Comparison of ENCODE assay signal across 8 mouse cellular contexts in genomic region chr7:134937927-134938609, GRCm38 (mm10). TPM values are rescaled to one million over a fixed set of nuclear protein-coding genes. Genes with fewer than 3 reads are reported as not detected.
A peak's percentile ranks its signal among the peaks of the same experiment; 100 is the strongest.
DNase-seq lines count a peak whose midpoint lies in the region; ATAC-seq and TF ChIP-seq lines count a peak whose summit lies in the region.

Fam196a (minus strand) TSS chr7:134938430.

- WGBS in forebrain, embryonic 13.5 days, result under 1% methylated on average over 39 of the region's 71 CpGs
- WGBS in hindbrain, embryonic 13.5 days, result 1% methylated on average over 45 of the region's 71 CpGs

- H3K36me3 ChIP-seq in E14TG2a.4 (ENCODE audit: insufficient read depth, low read length), result no peaks in the 10 kb centered on the region
- no peaks in the 10 kb centered on the region for H3K36me3 ChIP-seq in forebrain, embryonic 13.5 days (ENCODE audit: poor library complexity, severe bottlenecking)
- no peaks in the 10 kb centered on the region for H3K36me3 ChIP-seq in hindbrain, embryonic 13.5 days

- peaks cover 28% of the 10 kb centered on the region for H3K4me1 ChIP-seq in E14TG2a.4 (replicated peaks; ENCODE audit: low read depth, low read length)
- H3K4me1 ChIP-seq in bone marrow macrophage, adult 2 months (ENCODE audit: control insufficient read depth, insufficient read depth, low read length), result no peaks in the 10 kb centered on the region; the same call in none of the 2 replicates
- H3K4me1 ChIP-seq in forebrain, embryonic 13.5 days, result peaks cover 21% of the 10 kb centered on the region
- H3K4me1 ChIP-seq in hindbrain, embryonic 13.5 days (replicated peaks), result peaks cover 32% of the 10 kb centered on the region

- H3K27ac ChIP-seq in bone marrow macrophage, adult 2 months (ENCODE audit: insufficient read depth, low read depth, low read length), result no peak within 1 kb of the TSS
- peak within 1 kb of the TSS; percentile 40 for H3K27ac ChIP-seq in forebrain, embryonic 13.5 days
- peak within 1 kb of the TSS; percentile 83 for H3K27ac ChIP-seq in hindbrain, embryonic 13.5 days

- peak; percentile 61 to 74 for DNase-seq in left cerebral cortex, adult 8-10 months (ENCODE audit: low spot score in 2 of 2)
- DNase-seq in lung, postnatal 14 days, result peak; percentile 44
- peak; percentile 79 to 84 for DNase-seq in right cerebral cortex, adult 2 months (ENCODE audit: low spot score in 2 of 2)
- DNase-seq in thymus, postnatal 36 days, result no peak

- H3K9ac ChIP-seq in forebrain, embryonic 13.5 days, result peak within 1 kb of the TSS; percentile 74
- H3K9ac ChIP-seq in hindbrain, embryonic 13.5 days, result peak within 1 kb of the TSS; percentile 82

- H3K4me2 ChIP-seq in forebrain, embryonic 13.5 days, result peak within 1 kb of the TSS; percentile 95
- peak within 1 kb of the TSS; percentile 94 for H3K4me2 ChIP-seq in hindbrain, embryonic 13.5 days

- H3K27me3 ChIP-seq in E14TG2a.4 (ENCODE audit: insufficient read depth, low read length), result peaks cover 37% of the 10 kb centered on the region
- H3K27me3 ChIP-seq in forebrain, embryonic 13.5 days, result peaks cover 32% of the 10 kb centered on the region
- H3K27me3 ChIP-seq in hindbrain, embryonic 13.5 days, result peaks cover 47% of the 10 kb centered on the region

- no peaks in the 10 kb centered on the region for H3K9me3 ChIP-seq in E14TG2a.4 (ENCODE audit: low read length)
- H3K9me3 ChIP-seq in forebrain, embryonic 13.5 days (replicated peaks), result no peaks in the 10 kb centered on the region
- H3K9me3 ChIP-seq in hindbrain, embryonic 13.5 days, result no peaks in the 10 kb centered on the region

- peak; percentile 87 for ATAC-seq in forebrain, embryonic 13.5 days
- ATAC-seq in hindbrain, embryonic 13.5 days (ENCODE audit: low FRiP score), result peak; percentile 91

- TF ChIP-seq POLR2A in bone marrow macrophage, adult 2 months (IDR thresholded peaks at IDR 0.05; ENCODE audit: borderline replicate concordance, low read depth, low read length), result no peak

- TF ChIP-seq CTCF in E14TG2a.4 (conservative IDR thresholded peaks at IDR 0.05; ENCODE audit: low read length), result peak; percentile 13; the same call in 1 of the 2 replicates
- no peak for TF ChIP-seq CTCF in bone marrow macrophage, adult 2 months (IDR thresholded peaks at IDR 0.05; ENCODE audit: low read depth, low read length)

- peak within 1 kb of the TSS; percentile 82 for H3K4me3 ChIP-seq in E14TG2a.4 (replicated peaks; ENCODE audit: low read length)
- H3K4me3 ChIP-seq in bone marrow macrophage, adult 2 months (ENCODE audit: insufficient read depth, low read length), result peak within 1 kb of the TSS; percentile 42
- H3K4me3 ChIP-seq in forebrain, embryonic 13.5 days, result peak within 1 kb of the TSS; percentile 61
- H3K4me3 ChIP-seq in hindbrain, embryonic 13.5 days, result peak within 1 kb of the TSS; percentile 66

RNA-seq across cellular contexts. Expression of gene Fam196a, which starts in this region (rescaled TPM):
- not detected in 2 replicates for polyA plus RNA-seq in bone marrow macrophage, adult 2 months (2012; ENCODE audit: insufficient read depth, insufficient read length, missing spikeins)
- 5.3 and 5.5 TPM in 2 replicates for polyA plus RNA-seq in forebrain, embryonic 13.5 days (2015; fragmentation: Nextera tagmentation; extraction: Ambion mirVana)
- 7.6 and 7.8 TPM in 2 replicates for polyA plus RNA-seq in hindbrain, embryonic 13.5 days (2015; fragmentation: Nextera tagmentation; extraction: Ambion mirVana)
- total RNA-seq in left cerebral cortex, adult 8-10 months (2022), result 10 to 100 TPM; 13.3 to 16.9 (median 14.6) TPM

Comparison
In these comparisons a context has a peak if more than half of its experiments do, and no peak if none do; other contexts are left out.
1. DNase-seq: peak in left cerebral cortex, adult 8-10 months (2 of 2), lung, postnatal 14 days (single experiment) and right cerebral cortex, adult 2 months (2 of 2); none in thymus, postnatal 36 days (0 of 2).
2. Peak in every context shown above with its lines, with median percentiles within 50 percentile points of each other: H3K4me3 ChIP-seq.